Mouse (Mus musculus) embryonic fibroblast, embryonic 13.5 days (primary cell): ENCODE measurements around the gene C1qtnf1.

Experiments used
- CTCF ChIP-seq: IDR thresholded peaks from 2 replicates; pipeline ENCODE4 v1.5.1; 2011; ENCODE audit warnings: mild to moderate bottlenecking, control low read depth, low read length, moderate library complexity, borderline replicate concordance; ENCODE audit not compliant: insufficient read depth
- POLR2A ChIP-seq: IDR thresholded peaks from 2 replicates; pipeline ENCODE4 v1.6.1; 2011; ENCODE audit warnings: low read depth, mild to moderate bottlenecking, control low read depth, low read length, moderate library complexity

GRCm38 (mm10) chr11:118453886-118454671, 26.1 kb downstream of the C1qtnf1 start:
- TF ChIP-seq CTCF (no peak), POLR2A (no peak)
